In the genomic region with DNA sequence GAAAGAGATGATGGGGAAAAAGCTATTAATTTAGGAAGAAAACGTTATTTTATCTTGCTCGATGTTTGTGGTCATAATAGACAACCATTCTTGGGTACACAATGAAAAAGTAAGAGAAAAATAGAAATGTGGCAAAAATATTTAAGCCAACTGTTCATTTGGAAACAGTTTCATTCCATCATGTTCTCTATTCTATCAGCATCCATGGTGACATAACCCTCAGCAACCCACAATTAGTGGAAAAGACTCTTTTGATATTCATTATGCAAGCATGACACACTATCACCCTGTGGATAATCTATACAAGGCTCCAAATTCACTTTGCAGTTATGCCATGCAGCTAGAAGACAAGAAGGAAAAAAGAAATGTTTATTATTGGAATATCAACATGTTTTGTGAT, we compare ENCODE assay signal across 29 mouse cellular contexts.
"Had no signal": no experiment of that assay in that cellular context is flagged by ENCODE, and none has a peak within 500 bp of the region (broad histone marks: within the 10 kb centered on the region; RNA-seq: fewer than 3 reads in every experiment).

No protein-coding gene starts in this region.

- H3K4me3 ChIP-seq: heart, embryonic 10.5 days; heart, embryonic 12.5 days; heart, embryonic 13.5 days; heart, embryonic 15.5 days; hindbrain, embryonic 10.5 days; hindbrain, embryonic 12.5 days; hindbrain, embryonic 13.5 days; hindbrain, embryonic 15.5 days; intestine, embryonic 15.5 days; kidney, embryonic 15.5 days; left cerebral cortex, adult 2 months had no signal

- H3K27ac ChIP-seq: heart, embryonic 10.5 days; heart, embryonic 13.5 days; heart, embryonic 15.5 days; hindbrain, embryonic 10.5 days; hindbrain, embryonic 12.5 days; hindbrain, embryonic 13.5 days; hindbrain, embryonic 14.5 days; hindbrain, embryonic 15.5 days; hindbrain, postnatal 0 days; intestine, embryonic 15.5 days; kidney, embryonic 15.5 days; kidney, postnatal 0 days; left cerebral cortex, adult 2 months had no signal

- DNase-seq: heart, postnatal 10 days; heart, postnatal 14 days; heart, postnatal 36 days; heart, postnatal 4 days; kidney, adult 11 months; kidney, adult 18-20 months; kidney, adult 2 months; kidney, adult 8-10 months; kidney, adult 9 months; kidney, postnatal 10 days; kidney, postnatal 14 days; kidney, postnatal 25 days; kidney, postnatal 36 days; kidney, postnatal 4 days; layer of hippocampus, postnatal 36 days had no signal
